Mouse (Mus musculus) liver, embryonic 12.5 days (tissue): ENCODE results near the gene Abcc4. TPM values are rescaled to one million over a fixed set of nuclear protein-coding genes. Genes with fewer than 3 reads are reported as not detected.

Source experiments
- ATAC-seq: fragments of 200-750 bp; cut with Nextera tagmentation; 2 replicates; pipeline ENCODE4 v1.8.0; 2017; ENCODE audit warnings: moderate number of reproducible peaks, mild to moderate bottlenecking, moderate library complexity
- H3K27ac ChIP-seq: fragments of 300-500 bp; sonication (generic); 2 replicates; pipeline ENCODE4 v1.5.1; 2016; ENCODE audit warnings: mild to moderate bottlenecking
- H3K27me3 ChIP-seq: fragments of 300-500 bp; sonication (generic); replicated peaks from 2 replicates; pipeline ENCODE4 v1.6.1; 2016; ENCODE audit warnings: mild to moderate bottlenecking, moderate library complexity
- H3K36me3 ChIP-seq: fragments of 300-500 bp; sonication (generic); 2 replicates; pipeline ENCODE4 v1.6.1; 2016; ENCODE audit warnings: mild to moderate bottlenecking, moderate library complexity
- H3K4me1 ChIP-seq: fragments of 300-500 bp; sonication (generic); 2 replicates; pipeline ENCODE4 v1.6.1; 2016
- H3K4me2 ChIP-seq: fragments of 300-500 bp; sonication (generic); 2 replicates; pipeline ENCODE4 v1.6.1; 2016; ENCODE audit warnings: mild to moderate bottlenecking, moderate library complexity
- H3K4me3 ChIP-seq: fragments of 300-500 bp; sonication (generic); 2 replicates; pipeline ENCODE4 v1.5.1; 2016; ENCODE audit warnings: mild to moderate bottlenecking, moderate library complexity
- H3K9ac ChIP-seq: fragments of 300-500 bp; sonication (generic); 2 replicates; pipeline ENCODE4 v1.6.1; 2016; ENCODE audit warnings: mild to moderate bottlenecking, moderate library complexity
- H3K9me3 ChIP-seq: fragments of 300-500 bp; sonication (generic); replicated peaks from 2 replicates; pipeline ENCODE4 v1.6.1; 2016; ENCODE audit warnings: mild to moderate bottlenecking, moderate library complexity
- WGBS: fragments of 180-500 bp; shearing (Covaris S2); methylation state at CpG from one replicate; pipeline ENCODE4 v1.1.7; 2016; ENCODE audit not compliant: insufficient replicate concordance; 5-methylcytosine and 5-hydroxymethylcytosine counted together
- microRNA-seq: library from miRNA; unstranded; fragments of <30 nt; microRNA quantifications from one replicate; pipeline ENCODE4, GENCODE M21; 2017
- polyA plus RNA-seq: library from polyadenylated mRNA; unstranded; fragments of >200 nt; fragmentation: Nextera tagmentation; extraction: Ambion mirVana; gene quantifications from 2 replicates; pipeline ENCODE4 v1.2.1, GENCODE M21; 2016

Abcc4 gene
- polyA plus RNA-seq, 1 experiment from 2014 or later = 3.0 TPM

DNA sequence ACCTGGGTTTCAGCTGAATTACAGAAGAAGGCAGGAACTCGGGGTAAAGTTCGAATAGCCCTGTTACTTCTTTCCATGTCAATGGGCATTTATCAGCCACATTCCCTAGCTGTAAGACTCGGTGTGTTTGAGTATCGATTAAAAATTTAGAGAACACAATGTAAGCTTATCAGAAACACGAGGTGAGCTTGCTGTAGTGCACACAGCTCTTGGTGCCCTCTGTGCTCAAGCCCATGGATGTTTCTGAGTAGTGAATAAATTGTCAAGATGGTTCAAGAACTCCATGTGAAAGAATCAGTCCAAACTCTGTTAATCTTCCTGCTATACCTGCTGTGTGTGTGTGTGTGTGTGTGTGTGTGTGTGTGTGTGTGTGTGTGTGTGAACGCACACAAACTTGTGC lies 272.2 kb downstream of the Abcc4 start:
- Histone ChIP-seq H3K9ac (no peak overlapping the region), H3K9me3 (no peaks in the 10 kb centered on the region), H3K4me1 (0 out of 2 replicates have a peak, but pooled peaks cover 6% of the 10 kb centered on the region), H3K4me3 (no peak overlapping the region), H3K27me3 (peaks cover 53% of the 10 kb centered on the region), H3K4me2 (no peak overlapping the region), H3K27ac (no peak overlapping the region), H3K36me3 (no peaks in the 10 kb centered on the region)
- 58% methylated on average over 6 of the region's 6 CpGs for WGBS
- no peak for ATAC-seq

Small RNA genes lying within 50 kb of the gene (microRNA-seq; reads per million reads assigned to microRNA genes)
- not detected for gene Mir6391

Other genes with a start within 250 kb of the Abcc4 start
- 0.17 and 0.30 TPM in 2 replicates for gene Cldn10, start 81.7 kb upstream of the Abcc4 start, polyA plus RNA-seq
- gene Dzip1, start 219.2 kb upstream of the Abcc4 start, polyA plus RNA-seq = 3.0 and 3.4 TPM in 2 replicates
- 36.8 and 37.7 TPM in 2 replicates for gene Dnajc3, start 231.8 kb upstream of the Abcc4 start, polyA plus RNA-seq